Mouse (Mus musculus) heart, embryonic 14.5 days (tissue): ENCODE measurements around the gene Rmnd5b. TPM values are rescaled to one million over a fixed set of nuclear protein-coding genes. Genes with fewer than 3 reads are reported as not detected.
A peak's percentile ranks its signal among the peaks of the same experiment; 100 is the strongest.

ENCODE experiments used
- ATAC-seq: fragments of 200-750 bp; cut with Nextera tagmentation; 2 replicates; pipeline ENCODE4 v1.8.0; 2017; ENCODE audit warnings: low read depth, moderate TSS enrichment; ENCODE audit not compliant: insufficient number of reproducible peaks, insufficient read depth, low FRiP score
- H3K27ac ChIP-seq, 2 experiments: fragments of 200-500 bp in 1 of 2; fragments of 300-500 bp in 1 of 2; sonication (generic) in 1 of 2; replicated peaks in 1 of 2; 2 replicates each; pipeline ENCODE4 v1.5.1; 2012 to 2014; ENCODE audit warnings: low read depth in 2 of 2, low read length in 2 of 2, control low read depth in 1 of 2, mild to moderate bottlenecking in 1 of 2, mixed read lengths in 1 of 2; ENCODE audit not compliant: control insufficient read depth in 1 of 2, insufficient read depth in 1 of 2
- H3K27me3 ChIP-seq: fragments of 300-500 bp; sonication (generic); 2 replicates; pipeline ENCODE4 v1.6.1; 2014; ENCODE audit warnings: mild to moderate bottlenecking, low read length, control low read depth; ENCODE audit not compliant: control insufficient read depth, insufficient read depth
- H3K36me3 ChIP-seq: fragments of 300-500 bp; sonication (generic); 2 replicates; pipeline ENCODE4 v1.6.1; 2014; ENCODE audit warnings: mild to moderate bottlenecking, control low read depth, low read length, mixed read lengths; ENCODE audit not compliant: control insufficient read depth, insufficient read depth
- H3K4me1 ChIP-seq, 2 experiments: fragments of 200-500 bp in 1 of 2; fragments of 300-500 bp in 1 of 2; sonication (generic) in 1 of 2; 2 replicates each; pipeline ENCODE4 v1.6.1; 2012 to 2014; ENCODE audit warnings: low read length in 2 of 2, control low read depth in 1 of 2, mixed read lengths in 1 of 2; ENCODE audit not compliant: control insufficient read depth in 2 of 2, insufficient read depth in 2 of 2
- H3K4me2 ChIP-seq: fragments of 300-500 bp; sonication (generic); 2 replicates; pipeline ENCODE4 v1.6.1; 2014; ENCODE audit warnings: mild to moderate bottlenecking, low read length
- H3K4me3 ChIP-seq, 2 experiments: fragments of 200-500 bp in 1 of 2; fragments of 300-500 bp in 1 of 2; sonication (generic) in 1 of 2; 2 replicates each; pipeline ENCODE4 v1.5.1; 2012 to 2014; ENCODE audit warnings: low read length in 2 of 2, mild to moderate bottlenecking in 2 of 2, control low read depth in 1 of 2, low read depth in 1 of 2, moderate library complexity in 1 of 2; ENCODE audit not compliant: control insufficient read depth in 1 of 2, insufficient read depth in 1 of 2
- H3K9ac ChIP-seq: fragments of 300-500 bp; sonication (generic); 2 replicates; pipeline ENCODE4 v1.6.1; 2014; ENCODE audit warnings: mild to moderate bottlenecking, low read length
- H3K9me3 ChIP-seq: fragments of 300-500 bp; sonication (generic); 2 replicates; pipeline ENCODE4 v1.6.1; 2016; ENCODE audit warnings: low read length, control low read depth; ENCODE audit not compliant: control insufficient read depth
- WGBS: fragments of 180-500 bp; shearing (Covaris S2); extraction: QIAGEN DNeasy Blood & Tissue Kit; methylation state at CpG from one replicate; pipeline ENCODE4 v1.1.7; 2014; 5-methylcytosine and 5-hydroxymethylcytosine counted together
- polyA plus RNA-seq: library from polyadenylated mRNA; unstranded; fragments of >200 nt; fragmentation: Nextera tagmentation; extraction: Ambion mirVana; gene quantifications from 2 replicates; pipeline ENCODE4 v1.2.1, GENCODE M21; 2014

Rmnd5b gene
- polyA plus RNA-seq, 1 experiment from 2014 or later: 32.1 TPM

GRCm38 (mm10) chr11:51654891-51655290 lies 19.2 kb upstream of the Rmnd5b start:
- Histone ChIP-seq H3K4me1 (peaks cover 12 to 15% of the 10 kb centered on the region in 2 experiments; a peak in 3 of 4 replicates), H3K4me2 (no peak overlapping the region), H3K9me3 (no peaks in the 10 kb centered on the region), H3K27ac (no peak overlapping the region), H3K27me3 (no peaks in the 10 kb centered on the region), H3K36me3 (no peaks in the 10 kb centered on the region), H3K4me3 (no peak overlapping the region), H3K9ac (no peak overlapping the region)
- no peak for ATAC-seq
- WGBS: 92% methylated on average over 3 of the region's 3 CpGs

DNA sequence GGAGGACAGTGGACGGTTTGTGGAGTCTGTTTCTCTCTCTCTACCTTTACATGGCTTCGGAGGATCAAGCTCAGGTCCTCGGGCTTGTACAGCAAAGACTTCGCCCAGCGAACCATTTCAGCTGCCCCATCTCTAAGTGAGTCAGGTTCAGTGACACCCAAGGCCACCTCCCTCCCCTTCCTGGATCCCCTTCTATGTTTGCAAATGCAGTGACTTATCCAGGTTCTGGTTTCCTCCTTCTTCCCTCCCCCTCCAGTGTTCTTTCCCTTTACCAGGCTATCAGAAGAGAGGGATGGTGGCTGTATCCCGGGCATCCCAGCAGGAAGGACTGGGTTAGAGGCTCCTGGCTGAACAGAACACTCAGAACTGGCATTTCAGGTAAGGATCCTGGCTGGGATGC lies 18.0 kb upstream of the Rmnd5b start:
- Histone ChIP-seq H3K4me3 (no peak overlapping the region), H3K27ac (no peak overlapping the region), H3K4me1 (peaks cover 18 to 19% of the 10 kb centered on the region in 2 experiments), H3K36me3 (no peaks in the 10 kb centered on the region), H3K27me3 (no peaks in the 10 kb centered on the region), H3K4me2 (no peak overlapping the region), H3K9me3 (no peaks in the 10 kb centered on the region), H3K9ac (no peak overlapping the region)
- 83% methylated on average over 6 of the region's 6 CpGs for WGBS
- ATAC-seq: no peak

DNA sequence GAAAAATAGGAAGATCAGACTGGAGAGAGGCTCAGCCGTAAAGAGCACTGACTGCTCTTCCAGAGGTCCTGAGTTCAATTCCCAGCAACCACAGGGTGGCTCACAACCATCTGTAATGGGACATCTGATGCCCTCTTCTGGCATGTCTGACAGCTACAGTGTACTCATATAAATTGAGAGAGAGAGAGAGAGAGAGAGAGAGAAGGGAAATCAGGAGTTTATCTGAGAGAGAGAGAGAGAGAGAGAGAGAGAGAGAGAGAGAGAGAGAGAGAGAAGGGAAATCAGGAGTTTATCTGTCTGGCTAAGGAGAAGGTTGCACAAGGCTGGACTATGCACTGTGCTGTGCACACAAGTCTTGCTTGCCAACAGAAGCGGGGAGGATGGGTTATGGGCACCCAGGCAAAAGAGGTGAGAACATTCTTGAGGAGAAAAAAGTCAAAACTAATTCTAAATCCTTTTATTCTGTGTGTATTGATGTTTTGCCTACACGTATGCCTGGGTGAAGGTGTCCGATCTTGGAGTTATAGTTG lies 17.3 kb upstream of the Rmnd5b start:
- Histone ChIP-seq H3K4me1 (peaks cover 21 to 22% of the 10 kb centered on the region in 2 experiments), H3K4me3 (no peak overlapping the region), H3K27me3 (no peaks in the 10 kb centered on the region), H3K27ac (no peak overlapping the region), H3K9ac (no peak overlapping the region), H3K36me3 (no peaks in the 10 kb centered on the region), H3K4me2 (no peak overlapping the region), H3K9me3 (no peaks in the 10 kb centered on the region)
- WGBS: 97% methylated on average over 4 of the region's 4 CpGs
- no peak for ATAC-seq

- H3K27ac ChIP-seq: peak within 1 kb of the TSS in 1 of 2 experiments; percentile 59; a peak in 2 of 4 replicates
- H3K4me1 ChIP-seq: peaks cover 21 to 25% of the 10 kb centered on the region in 2 experiments
- H3K9ac ChIP-seq: peak within 1 kb of the TSS; percentile 86
- H3K9me3 ChIP-seq: no peaks in the 10 kb centered on the region
- ATAC-seq: peak; percentile 57
- H3K27me3 ChIP-seq: no peaks in the 10 kb centered on the region
- peak within 1 kb of the TSS; percentile 59 to 72 for H3K4me3 ChIP-seq
- 2% methylated on average over 67 of the region's 70 CpGs for WGBS
- H3K36me3 ChIP-seq: no peaks in the 10 kb centered on the region; the same call in 1 of the 2 replicates
- H3K4me2 ChIP-seq: peak within 1 kb of the TSS; percentile 98
Measured at GRCm38 (mm10) chr11:51650691-51651515, 15.2 kb upstream of the Rmnd5b start, which contains the start of the genes N4bp3 and D930048N14Rik. N4bp3 (minus strand) TSS chr11:51650842. D930048N14Rik (plus strand) TSS chr11:51650954.

DNA sequence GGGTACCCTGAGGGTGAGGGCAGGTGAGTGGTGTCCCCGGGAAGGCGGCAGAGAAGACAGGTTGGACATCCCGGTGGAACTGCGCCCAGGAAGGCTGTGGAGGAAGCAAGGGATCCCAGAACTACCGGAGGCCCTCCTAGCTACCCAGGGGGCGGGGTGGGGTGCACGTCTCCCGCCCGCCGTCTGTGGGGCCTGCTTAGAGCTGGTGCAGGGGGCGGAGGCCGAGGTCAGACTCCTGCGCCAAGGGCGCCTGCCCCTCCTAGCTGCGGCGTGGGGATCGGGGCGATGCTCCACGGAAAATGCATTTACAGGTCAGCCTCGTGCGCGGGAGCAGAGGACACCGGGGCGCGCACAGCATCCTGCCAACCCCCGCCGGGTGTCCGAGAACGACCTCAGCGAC lies 14.6 kb upstream of the Rmnd5b start:
- Histone ChIP-seq H3K27ac (peak overlapping the region in 1 of 2 experiments; percentile 59; a peak in 2 of 4 replicates), H3K9me3 (no peaks in the 10 kb centered on the region), H3K4me1 (peaks cover 21 to 25% of the 10 kb centered on the region in 2 experiments), H3K9ac (peak overlapping the region; percentile 86), H3K4me2 (peak overlapping the region; percentile 98), H3K36me3 (peaks cover 2% of the 10 kb centered on the region), H3K27me3 (no peaks in the 10 kb centered on the region), H3K4me3 (peak overlapping the region; percentile 59 to 72)
- WGBS: 1% methylated on average over 29 of the region's 30 CpGs
- peak; percentile 18; the same call in 1 of the 2 replicates for ATAC-seq

DNA sequence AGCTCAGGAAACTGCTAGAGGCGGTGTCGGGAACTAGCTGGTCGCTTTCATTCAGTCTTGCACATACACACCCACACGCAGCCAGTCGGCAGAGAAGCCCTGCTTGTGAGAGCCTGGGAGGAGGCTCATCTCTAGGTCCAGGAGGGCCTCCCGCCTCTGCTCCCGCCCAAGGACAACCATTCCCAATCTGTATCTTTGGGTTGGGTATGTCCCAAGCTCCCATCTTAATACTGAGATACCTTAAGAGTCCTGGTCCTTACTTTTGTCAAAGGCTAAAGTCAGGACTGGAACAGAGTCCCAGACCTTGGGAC lies 14.1 kb upstream of the Rmnd5b start:
- WGBS: 6% methylated on average over 7 of the region's 7 CpGs
- no peak for ATAC-seq
- Histone ChIP-seq H3K9me3 (no peaks in the 10 kb centered on the region), H3K9ac (peak overlapping the region; percentile 86), H3K4me2 (peak overlapping the region; percentile 98), H3K4me1 (peaks cover 21 to 25% of the 10 kb centered on the region in 2 experiments), H3K36me3 (peaks cover 6% of the 10 kb centered on the region), H3K4me3 (peak overlapping the region; percentile 59 to 72), H3K27me3 (no peaks in the 10 kb centered on the region), H3K27ac (peak overlapping the region in 1 of 2 experiments; percentile 9; a peak in 2 of 4 replicates)

DNA sequence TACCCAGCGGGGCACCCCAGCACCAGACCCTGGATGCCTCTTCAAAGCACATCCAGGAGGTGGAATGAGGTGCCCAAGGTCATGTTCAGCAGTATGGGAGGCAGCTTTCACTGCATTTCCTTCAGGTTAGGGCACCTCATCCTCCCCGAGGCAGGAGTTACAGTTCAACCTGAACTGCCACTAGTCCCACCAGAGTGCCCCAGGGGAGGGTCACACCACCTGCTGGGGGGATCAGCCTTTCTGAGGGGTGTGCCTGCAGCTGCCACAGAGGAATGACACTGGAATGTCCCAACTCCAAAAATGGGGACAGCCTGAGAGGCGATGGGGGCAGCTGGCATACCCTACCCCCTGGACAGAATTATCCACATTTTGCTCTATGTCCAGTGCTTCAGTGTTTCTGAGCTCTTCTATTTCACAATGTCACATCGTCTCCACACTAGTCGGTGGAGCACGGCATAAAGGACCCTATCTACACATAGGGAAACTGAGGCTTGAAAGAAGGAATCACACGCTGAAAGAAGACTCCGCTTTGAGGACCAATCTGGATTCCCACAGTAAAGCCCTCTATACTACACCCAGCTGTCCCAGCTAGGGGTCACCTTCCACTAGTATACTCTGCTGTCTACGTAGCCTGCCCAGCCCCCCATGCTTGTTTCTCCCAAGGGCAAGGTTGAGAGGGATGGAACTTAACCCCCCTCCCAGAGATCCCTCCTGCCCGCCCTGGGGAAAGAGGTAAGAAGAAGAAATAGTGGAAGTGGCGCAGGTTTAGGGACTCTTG lies 13.6 kb upstream of the Rmnd5b start:
- Histone ChIP-seq H3K4me3 (peak overlapping the region; percentile 59 to 72), H3K9me3 (no peaks in the 10 kb centered on the region), H3K36me3 (peaks cover 10% of the 10 kb centered on the region), H3K4me2 (peak overlapping the region; percentile 98), H3K9ac (peak overlapping the region; percentile 86), H3K27me3 (no peaks in the 10 kb centered on the region), H3K4me1 (peaks cover 21 to 25% of the 10 kb centered on the region in 2 experiments), H3K27ac (peak overlapping the region in 1 of 2 experiments; percentile 9; a peak in 3 of 4 replicates)
- WGBS: 35% methylated on average over 11 of the region's 11 CpGs
- ATAC-seq: no peak
